Mouse (Mus musculus): ENCODE data around the gene Nup50.

DNA sequence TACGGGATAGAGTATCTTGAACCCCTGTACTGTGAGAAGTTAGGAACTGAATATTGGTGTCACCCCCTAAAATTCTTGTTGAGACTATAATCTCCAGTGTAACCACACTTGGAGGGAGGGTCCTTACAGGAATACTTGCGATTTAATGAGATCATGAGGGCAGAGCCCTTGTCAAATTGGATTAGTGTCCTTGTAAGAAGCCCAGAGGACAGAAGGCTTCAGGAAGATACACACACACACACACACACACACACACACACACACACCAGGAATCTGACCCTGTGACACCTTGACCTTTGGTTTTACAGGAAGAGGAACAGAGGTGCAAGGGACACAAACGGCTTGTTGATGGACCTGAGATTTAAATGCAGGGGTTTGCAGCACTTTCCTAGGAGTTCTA, 32.0 kb upstream of the Nup50 start:
- TF ChIP-seq CHD1 (IDR thresholded peaks at IDR 0.05; ENCODE audit: low read depth, low read length) = no peak
- no peak for TF ChIP-seq CTCF (IDR thresholded peaks at IDR 0.05 in 2 of 3, conservative IDR thresholded peaks at IDR 0.05 in 1 of 3; ENCODE audit: control insufficient read depth in 1 of 3, insufficient read depth in 1 of 3, low read depth in 2 of 3, low read length in 3 of 3, poor library complexity in 1 of 3, severe bottlenecking in 1 of 3)
- TF ChIP-seq GATA1 (IDR thresholded peaks at IDR 0.05; ENCODE audit: low read depth, low read length) = no peak
